Comparison of ENCODE assay signal across 8 mouse cellular contexts in genomic region chr5:124444661-124445561, GRCm38 (mm10). TPM values are rescaled to one million over a fixed set of nuclear protein-coding genes. Genes with fewer than 3 reads are reported as not detected.
DNase-seq lines count a peak whose midpoint lies in the region; ATAC-seq and TF ChIP-seq lines count a peak whose summit lies in the region.

No protein-coding gene starts in this region.

- TF ChIP-seq CTCF in intestine, postnatal 0 days (IDR thresholded peaks at IDR 0.05; ENCODE audit: low read depth) = no peak
- no peak for TF ChIP-seq CTCF in liver, adult 2 months (IDR thresholded peaks at IDR 0.05; ENCODE audit: low read depth, low read length)
- TF ChIP-seq CTCF in stomach, postnatal 0 days (IDR thresholded peaks at IDR 0.05; ENCODE audit: low read depth) = no peak

- ATAC-seq in granulocyte monocyte progenitor cell, adult 5-6 weeks (replicated peaks; ENCODE audit: poor library complexity, severe bottlenecking) = peak; percentile 50
- ATAC-seq in intestine, postnatal 0 days = peak; percentile 74
- ATAC-seq in monocyte, adult 5-6 weeks (replicated peaks; ENCODE audit: insufficient number of reproducible peaks, low FRiP score, low TSS enrichment, poor library complexity, severe bottlenecking) = 0 out of 2 replicates have a peak, but pooled peaks have one; percentile 16
- ATAC-seq in stomach, postnatal 0 days (ENCODE audit: low FRiP score, low TSS enrichment) = peak; percentile 68

- DNase-seq in 3T3-L1 (ENCODE audit: low read depth, low spot score) = peak; percentile 65
- peak; percentile 65 for DNase-seq in adipocyte (ENCODE audit: low spot score)
- DNase-seq in embryo, embryonic 10 days (ENCODE audit: low spot score) = peak; percentile 72
- DNase-seq in liver, adult 2 months (ENCODE audit: extremely low read depth, low read depth, low spot score) = peak; percentile 75
- DNase-seq in stomach, postnatal 0 days (ENCODE audit: low spot score) = peak; percentile 80

- H3K9me3 ChIP-seq in intestine, postnatal 0 days (ENCODE audit: control insufficient read depth) = no peaks in the 10 kb centered on the region
- no peaks in the 10 kb centered on the region for H3K9me3 ChIP-seq in stomach, postnatal 0 days (ENCODE audit: control insufficient read depth, low read length)

- no peaks in the 10 kb centered on the region for H3K79me2 ChIP-seq in liver, adult 2 months (ENCODE audit: control insufficient read depth, insufficient read depth, low read length)

- H3K4me1 ChIP-seq in intestine, postnatal 0 days (replicated peaks; ENCODE audit: control insufficient read depth, insufficient read depth, low read length) = no peaks in the 10 kb centered on the region
- peaks cover 26% of the 10 kb centered on the region; the same call in 1 of the 2 replicates for H3K4me1 ChIP-seq in liver, adult 2 months (ENCODE audit: control insufficient read depth, insufficient read depth, low read length)
- no peaks in the 10 kb centered on the region for H3K4me1 ChIP-seq in stomach, postnatal 0 days (replicated peaks; ENCODE audit: control insufficient read depth, insufficient read depth)

- H3K27ac ChIP-seq in intestine, postnatal 0 days (ENCODE audit: low read depth, low read length) = peak overlapping the region; percentile 95
- H3K27ac ChIP-seq in liver, adult 2 months (replicated peaks; ENCODE audit: insufficient read depth, low read depth, low read length) = peak overlapping the region; percentile 76
- H3K27ac ChIP-seq in stomach, postnatal 0 days (replicated peaks) = peak overlapping the region; percentile 96

- H3K9ac ChIP-seq in intestine, postnatal 0 days (ENCODE audit: low read depth, low read length) = peak overlapping the region; percentile 89
- peak overlapping the region; percentile 88 for H3K9ac ChIP-seq in liver, adult 2 months (ENCODE audit: low read depth, low read length)
- peak overlapping the region; percentile 87 for H3K9ac ChIP-seq in stomach, postnatal 0 days (ENCODE audit: low read length)

- H3K27me3 ChIP-seq in intestine, postnatal 0 days (replicated peaks; ENCODE audit: control insufficient read depth, insufficient read depth, low read length) = no peaks in the 10 kb centered on the region
- no peaks in the 10 kb centered on the region for H3K27me3 ChIP-seq in liver, adult 2 months (ENCODE audit: control insufficient read depth, insufficient read depth, low read length)
- no peaks in the 10 kb centered on the region for H3K27me3 ChIP-seq in stomach, postnatal 0 days (ENCODE audit: control insufficient read depth, insufficient read depth, low read length)

- H3K4me2 ChIP-seq in intestine, postnatal 0 days (replicated peaks; ENCODE audit: low read depth) = peak overlapping the region; percentile 89
- H3K4me2 ChIP-seq in stomach, postnatal 0 days (replicated peaks; ENCODE audit: low read depth) = peak overlapping the region; percentile 88

- WGBS in intestine, postnatal 0 days = 3% methylated on average over 43 of the region's 66 CpGs
- WGBS in liver, adult 2 months = 15% methylated on average over 66 of the region's 66 CpGs
- WGBS in stomach, postnatal 0 days = 4% methylated on average over 52 of the region's 66 CpGs

- H3K4me3 ChIP-seq in intestine, postnatal 0 days (ENCODE audit: low read depth, low read length) = peak overlapping the region; percentile 88
- peak overlapping the region; percentile 78 for H3K4me3 ChIP-seq in liver, adult 2 months (ENCODE audit: insufficient read depth, low read depth, low read length)
- peak overlapping the region; percentile 88 for H3K4me3 ChIP-seq in stomach, postnatal 0 days (ENCODE audit: low read depth, low read length)

- H3K36me3 ChIP-seq in intestine, postnatal 0 days (ENCODE audit: control insufficient read depth, insufficient read depth) = peaks cover 23% of the 10 kb centered on the region
- 0 out of 2 replicates have a peak, but pooled peaks cover 2% of the 10 kb centered on the region for H3K36me3 ChIP-seq in liver, adult 2 months (ENCODE audit: control insufficient read depth, insufficient read depth, low read length)
- 0 out of 2 replicates have a peak, but pooled peaks cover under 1% of the 10 kb centered on the region for H3K36me3 ChIP-seq in stomach, postnatal 0 days (ENCODE audit: control insufficient read depth, insufficient read depth, low read length)

- peak; percentile 75 for TF ChIP-seq POLR2A in liver, adult 2 months (IDR thresholded peaks at IDR 0.05; ENCODE audit: extremely low read depth, insufficient read depth, low read length)

- no peak for TF ChIP-seq EP300 in stomach, postnatal 0 days (optimal IDR thresholded peaks at IDR 0.05)

RNA-seq across cellular contexts. Expression of gene Kmt5a, which starts 5.2 kb away (rescaled TPM):
- 210 and 216 TPM in 2 replicates for total RNA-seq in granulocyte monocyte progenitor cell, adult 5-6 weeks (2014; fragmentation: Nextera tagmentation)
- 112 and 163 TPM in 2 replicates for total RNA-seq in granulocyte monocyte progenitor cell, adult 5-6 weeks (2017)
- polyA plus RNA-seq in intestine, postnatal 0 days (2015; fragmentation: Nextera tagmentation; extraction: Ambion mirVana) = 77.5 and 80.5 TPM in 2 replicates
- 9.6 and 13.2 TPM in 2 replicates for total RNA-seq in liver, adult 2 months (2014; rRNA removed)
- 14.7 and 15.1 TPM in 2 replicates for polyA plus RNA-seq in liver, adult 2 months (2012; rRNA removed)
- 78.3 to 109 TPM (median 102 TPM) in 3 replicates for total RNA-seq in monocyte, adult 5-6 weeks (2017)
- polyA plus RNA-seq in stomach, postnatal 0 days (2015; fragmentation: Nextera tagmentation; extraction: Ambion mirVana) = 64.1 and 90.2 TPM in 2 replicates

RNA-seq across cellular contexts. Expression of gene Sbno1, which starts 19.1 kb away (rescaled TPM):
- total RNA-seq in granulocyte monocyte progenitor cell, adult 5-6 weeks (2014; fragmentation: Nextera tagmentation) = 130 and 135 TPM in 2 replicates
- total RNA-seq in granulocyte monocyte progenitor cell, adult 5-6 weeks (2017) = 167 and 174 TPM in 2 replicates
- polyA plus RNA-seq in intestine, postnatal 0 days (2015; fragmentation: Nextera tagmentation; extraction: Ambion mirVana) = 49.3 and 56.6 TPM in 2 replicates
- total RNA-seq in liver, adult 2 months (2014; rRNA removed) = 33.1 and 36.6 TPM in 2 replicates
- polyA plus RNA-seq in liver, adult 2 months (2012; rRNA removed) = 7.2 and 8.1 TPM in 2 replicates
- 178 to 275 TPM (median 193 TPM) in 3 replicates for total RNA-seq in monocyte, adult 5-6 weeks (2017)
- 44.8 and 45.2 TPM in 2 replicates for polyA plus RNA-seq in stomach, postnatal 0 days (2015; fragmentation: Nextera tagmentation; extraction: Ambion mirVana)

RNA-seq across cellular contexts. Expression of gene Rilpl2, which starts 33.3 kb away (rescaled TPM):
- total RNA-seq in granulocyte monocyte progenitor cell, adult 5-6 weeks (2014; fragmentation: Nextera tagmentation) = 51.9 and 68.3 TPM in 2 replicates
- 40.5 and 61.8 TPM in 2 replicates for total RNA-seq in granulocyte monocyte progenitor cell, adult 5-6 weeks (2017)
- 48.2 and 49.7 TPM in 2 replicates for polyA plus RNA-seq in intestine, postnatal 0 days (2015; fragmentation: Nextera tagmentation; extraction: Ambion mirVana)
- total RNA-seq in liver, adult 2 months (2014; rRNA removed) = 9.6 and 11.6 TPM in 2 replicates
- 10.1 and 10.4 TPM in 2 replicates for polyA plus RNA-seq in liver, adult 2 months (2012; rRNA removed)
- total RNA-seq in monocyte, adult 5-6 weeks (2017) = 47.8 to 86.1 TPM (median 71.4 TPM) in 3 replicates
- 19.3 and 20.7 TPM in 2 replicates for polyA plus RNA-seq in stomach, postnatal 0 days (2015; fragmentation: Nextera tagmentation; extraction: Ambion mirVana)

RNA-seq across cellular contexts. Expression of gene Snrnp35, which starts 38.0 kb away (rescaled TPM):
- 9.1 and 12.3 TPM in 2 replicates for total RNA-seq in granulocyte monocyte progenitor cell, adult 5-6 weeks (2014; fragmentation: Nextera tagmentation)
- 11.8 and 11.9 TPM in 2 replicates for total RNA-seq in granulocyte monocyte progenitor cell, adult 5-6 weeks (2017)
- polyA plus RNA-seq in intestine, postnatal 0 days (2015; fragmentation: Nextera tagmentation; extraction: Ambion mirVana) = 15.5 and 17.9 TPM in 2 replicates
- total RNA-seq in liver, adult 2 months (2014; rRNA removed) = 2.9 and 3.7 TPM in 2 replicates
- 2.2 and 2.5 TPM in 2 replicates for polyA plus RNA-seq in liver, adult 2 months (2012; rRNA removed)
- 7.4 to 12.5 TPM (median 9.8 TPM) in 3 replicates for total RNA-seq in monocyte, adult 5-6 weeks (2017)
- 9.1 and 10.8 TPM in 2 replicates for polyA plus RNA-seq in stomach, postnatal 0 days (2015; fragmentation: Nextera tagmentation; extraction: Ambion mirVana)

Comparison
In these comparisons a context has a peak if more than half of its experiments do, and no peak if none do; other contexts are left out.
1. Peak in every context shown above with its lines: DNase-seq, ATAC-seq, H3K4me3 ChIP-seq and H3K27ac ChIP-seq.
2. ATAC-seq: peak in every context shown above with its lines; median percentile 74 in intestine, postnatal 0 days; 68 in stomach, postnatal 0 days; 50 in granulocyte monocyte progenitor cell, adult 5-6 weeks; 16 in monocyte, adult 5-6 weeks.